ENCODE assay signal across 21 mouse cellular contexts in genomic region chr8:80607082-80607481, GRCm38 (mm10). TPM values are rescaled to one million over a fixed set of nuclear protein-coding genes. Genes with fewer than 3 reads are reported as not detected.
"Had no signal": no experiment of that assay in that cellular context is flagged by ENCODE, and none has a peak within 500 bp of the region (broad histone marks: within the 10 kb centered on the region; RNA-seq: fewer than 3 reads in every experiment).

No protein-coding gene starts in this region.

- DNase-seq: retina, postnatal 1 day; right cerebral cortex, adult 18-20 months; right cerebral cortex, postnatal 14 days; right cerebral cortex, postnatal 25 days; right cerebral cortex, postnatal 4 days; spleen, adult 18-20 months; thymus, adult 18-20 months; thymus, adult 2 months; thymus, postnatal 14 days; thymus, postnatal 25 days; thymus, postnatal 36 days; thymus, postnatal 4 days had no signal

- H3K9me3 ChIP-seq: neural tube, embryonic 12.5 days; neural tube, embryonic 13.5 days; neural tube, embryonic 15.5 days; stomach, embryonic 15.5 days had no signal

- H3K4me3 ChIP-seq: neural tube, embryonic 12.5 days; neural tube, embryonic 13.5 days; neural tube, embryonic 15.5 days; stomach, embryonic 15.5 days had no signal

- H3K4me2 ChIP-seq: neural tube, embryonic 12.5 days; neural tube, embryonic 13.5 days; neural tube, embryonic 15.5 days; stomach, embryonic 15.5 days had no signal

- H3K27ac ChIP-seq: neural tube, embryonic 12.5 days; neural tube, embryonic 13.5 days; neural tube, embryonic 15.5 days; stomach, embryonic 15.5 days; stomach, postnatal 0 days had no signal

- H3K9ac ChIP-seq: neural tube, embryonic 12.5 days; neural tube, embryonic 13.5 days; neural tube, embryonic 15.5 days; stomach, embryonic 15.5 days had no signal

- H3K36me3 ChIP-seq: neural tube, embryonic 12.5 days; neural tube, embryonic 13.5 days; neural tube, embryonic 15.5 days; stomach, embryonic 15.5 days had no signal

RNA-seq across cellular contexts. Expression of gene Frem3, which starts 3.8 kb away (rescaled TPM):
- total RNA-seq: neutrophil, adult 5-6 weeks had no signal
- polyA plus RNA-seq: small intestine, adult 2 months; spleen, adult 2 months; thymus, postnatal 0 days had no signal
